Mouse (Mus musculus): ENCODE results near the gene Csf1. TPM values are rescaled to one million over a fixed set of nuclear protein-coding genes. Genes with fewer than 3 reads are reported as not detected.
A peak's percentile ranks its signal among the peaks of the same experiment; 100 is the strongest.

Csf1 gene
- 0.10 and 0.12 TPM in 2 replicates for total RNA-seq (2012; rRNA removed)
- polyA plus RNA-seq (2012; ENCODE audit: insufficient read depth in 1 of 2, insufficient read length in 2 of 2, low read depth in 1 of 2, low replicate concordance in 2 of 2, missing spikeins in 1 of 2), result under 1 TPM in 1 of 2 experiments, not detected in 1; 0.19 TPM

GRCm38 (mm10) chr3:107759929-107760581 lies at the start of gene Csf1:
Gene Csf1 (minus strand): TSS chr3:107760469.
- Histone ChIP-seq H3K4me3 (ENCODE audit: control insufficient read depth in 1 of 2, insufficient read depth in 1 of 2, low read depth in 2 of 2, low read length in 2 of 2) (peak within 1 kb of the TSS; percentile 72 to 79), H3K4me1 (ENCODE audit: control insufficient read depth in 1 of 2, insufficient read depth in 2 of 2, low read length in 2 of 2) (peaks cover 0 to 7% of the 10 kb centered on the region in 2 experiments; a peak in 2 of 4 replicates), H3K27me3 (ENCODE audit: control insufficient read depth in 1 of 2, insufficient read depth in 2 of 2, low read length in 2 of 2) (peaks cover 17 to 18% of the 10 kb centered on the region in 2 experiments), H3K79me2 (ENCODE audit: control insufficient read depth, insufficient read depth, low read length, poor library complexity) (no peaks in the 10 kb centered on the region; the same call in 1 of the 2 replicates), H3K36me3 (ENCODE audit: control insufficient read depth in 1 of 2, insufficient read depth in 2 of 2, low read length in 2 of 2) (no peaks in the 10 kb centered on the region; a peak in 1 of 4 replicates), H3K9me3 (replicated peaks; ENCODE audit: insufficient read depth, low read length) (no peaks in the 10 kb centered on the region), H3K9ac (ENCODE audit: control insufficient read depth, low read depth, low read length, poor library complexity, severe bottlenecking) (peak within 1 kb of the TSS; percentile 71), H3K27ac (ENCODE audit: control insufficient read depth, low read depth, low read length) (no peak within 1 kb of the TSS)
- peak; percentile 60 for DNase-seq (ENCODE audit: low read depth, low spot score)
- no peak for TF ChIP-seq JUND (IDR thresholded peaks at IDR 0.05; ENCODE audit: low read depth, low read length)
- TF ChIP-seq KAT2A (conservative IDR thresholded peaks at IDR 0.05; ENCODE audit: low read depth, low read length), result no peak
- TF ChIP-seq ZNF384 (IDR thresholded peaks at IDR 0.05; ENCODE audit: low read depth, low read length), result no peak
- TF ChIP-seq UBTF (IDR thresholded peaks at IDR 0.05; ENCODE audit: borderline replicate concordance, insufficient read depth, low read depth, low read length), result peak; percentile 93; the same call in 1 of the 2 replicates
- peak; percentile 55 for TF ChIP-seq MAX (IDR thresholded peaks at IDR 0.05; ENCODE audit: low read length)
- TF ChIP-seq RAD21 (IDR thresholded peaks at IDR 0.05; ENCODE audit: low read depth, low read length), result no peak

- no peak for DNase-seq (ENCODE audit: low read depth, low spot score)
- Histone ChIP-seq H3K27ac (ENCODE audit: control insufficient read depth, low read depth, low read length) (no peak overlapping the region), H3K4me1 (ENCODE audit: control insufficient read depth in 1 of 2, insufficient read depth in 2 of 2, low read length in 2 of 2) (peaks cover 20 to 25% of the 10 kb centered on the region in 2 experiments), H3K36me3 (ENCODE audit: control insufficient read depth in 1 of 2, insufficient read depth in 2 of 2, low read length in 2 of 2) (peaks cover 0 to 26% of the 10 kb centered on the region in 2 experiments; a peak in 2 of 4 replicates), H3K79me2 (ENCODE audit: control insufficient read depth, insufficient read depth, low read length, poor library complexity) (no peaks in the 10 kb centered on the region), H3K9ac (ENCODE audit: control insufficient read depth, low read depth, low read length, poor library complexity, severe bottlenecking) (no peak overlapping the region), H3K27me3 (ENCODE audit: control insufficient read depth in 1 of 2, insufficient read depth in 2 of 2, low read length in 2 of 2) (peaks cover 7 to 11% of the 10 kb centered on the region in 2 experiments), H3K9me3 (replicated peaks; ENCODE audit: insufficient read depth, low read length) (no peaks in the 10 kb centered on the region), H3K4me3 (ENCODE audit: control insufficient read depth in 1 of 2, insufficient read depth in 1 of 2, low read depth in 2 of 2, low read length in 2 of 2) (no peak overlapping the region)
- TF ChIP-seq TBP (IDR thresholded peaks at IDR 0.05; ENCODE audit: low read depth, low read length) (no peak), MEF2A (IDR thresholded peaks at IDR 0.05; ENCODE audit: extremely low read depth, insufficient replicate concordance, low read depth, low read length, poor library complexity, severe bottlenecking) (no peak), USF1 (IDR thresholded peaks at IDR 0.05; ENCODE audit: low read depth, low read length) (no peak), POLR2AphosphoS5 (IDR thresholded peaks at IDR 0.05; ENCODE audit: borderline replicate concordance, low read depth, low read length) (no peak), UBTF (IDR thresholded peaks at IDR 0.05; ENCODE audit: borderline replicate concordance, insufficient read depth, low read depth, low read length) (no peak), RAD21 (IDR thresholded peaks at IDR 0.05; ENCODE audit: low read depth, low read length) (no peak), GABPA (IDR thresholded peaks at IDR 0.05; ENCODE audit: low read depth, low read length) (no peak), ZKSCAN1 (IDR thresholded peaks at IDR 0.05; ENCODE audit: low read depth, low read length) (no peak), USF2 (IDR thresholded peaks at IDR 0.05; ENCODE audit: borderline replicate concordance in 1 of 2, insufficient read depth in 1 of 2, low read depth in 1 of 2, low read length in 2 of 2) (no peak), E2F4 (IDR thresholded peaks at IDR 0.05; ENCODE audit: borderline replicate concordance, low read depth, low read length) (no peak), CHD1 (IDR thresholded peaks at IDR 0.05; ENCODE audit: low read depth, low read length) (no peak), TAL1 (IDR thresholded peaks at IDR 0.05; ENCODE audit: low read length) (no peak), POLR2AphosphoS2 (IDR thresholded peaks at IDR 0.05; ENCODE audit: low read length) (no peak)
Observed at GRCm38 (mm10) chr3:107808013-107808750, 47.9 kb upstream of the Csf1 start.

Measured in MEL (cell line).